In genomic region chr3:16846785-16847520, GRCm38 (mm10) we compare ENCODE assay signal across 17 mouse cellular contexts.
A peak's percentile ranks its signal among the peaks of the same experiment; 100 is the strongest.
DNase-seq lines count a peak whose midpoint lies in the region; ATAC-seq lines count a peak whose summit lies in the region.
"Had no signal": no experiment of that assay in that cellular context is flagged by ENCODE, and none has a peak within 500 bp of the region (broad histone marks: within the 10 kb centered on the region; RNA-seq: fewer than 3 reads in every experiment).

No protein-coding gene starts in this region.

- H3K4me1 ChIP-seq in hindbrain, embryonic 11.5 days (replicated peaks; ENCODE audit: control insufficient read depth, insufficient read depth, low read length): no peaks in the 10 kb centered on the region
- no peaks in the 10 kb centered on the region for H3K4me1 ChIP-seq in hindbrain, embryonic 16.5 days (ENCODE audit: control insufficient read depth, insufficient read depth, low read depth, low read length)
- 0 out of 2 replicates have a peak, but pooled peaks cover 8% of the 10 kb centered on the region for H3K4me1 ChIP-seq in hindbrain, embryonic 14.5 days (replicated peaks; ENCODE audit: control insufficient read depth, insufficient read depth, low read length)
- peaks cover 4% of the 10 kb centered on the region; the same call in 1 of the 2 replicates for H3K4me1 ChIP-seq in midbrain, embryonic 14.5 days (ENCODE audit: control insufficient read depth, insufficient read depth, low read length)

- H3K9ac ChIP-seq in hindbrain, embryonic 11.5 days (ENCODE audit: low read depth, low read length): no peak overlapping the region
- H3K9ac ChIP-seq in hindbrain, embryonic 16.5 days (ENCODE audit: low read depth, low read length): no peak overlapping the region
- H3K9ac ChIP-seq in hindbrain, embryonic 14.5 days: no peak overlapping the region
- H3K9ac ChIP-seq in midbrain, embryonic 14.5 days (replicated peaks; ENCODE audit: low read length): no peak overlapping the region
- H3K9ac ChIP-seq: lung, embryonic 14.5 days had no signal

- 22% methylated on average over 4 of the region's 4 CpGs for WGBS in hindbrain, embryonic 11.5 days
- WGBS in hindbrain, embryonic 16.5 days: 22% methylated on average over 4 of the region's 4 CpGs
- WGBS in hindbrain, embryonic 14.5 days: 25% methylated on average over 4 of the region's 4 CpGs
- 10% methylated on average over 4 of the region's 4 CpGs for WGBS in midbrain, embryonic 14.5 days

- peak overlapping the region; percentile 80 for H3K27ac ChIP-seq in hindbrain, embryonic 11.5 days (ENCODE audit: low read depth, low read length)
- H3K27ac ChIP-seq in hindbrain, embryonic 16.5 days (ENCODE audit: low read depth, low read length): no peak overlapping the region
- H3K27ac ChIP-seq in hindbrain, embryonic 14.5 days: peak overlapping the region; percentile 75
- peak overlapping the region; percentile 63 for H3K27ac ChIP-seq in midbrain, embryonic 14.5 days (replicated peaks; ENCODE audit: low read depth, low read length)

- intact Hi-C loops in left cerebral cortex, postnatal 36 days (cut with DNase I): no loop called here

- peak; percentile 91 for ATAC-seq in hindbrain, embryonic 11.5 days (ENCODE audit: low FRiP score)
- ATAC-seq in hindbrain, embryonic 16.5 days: no peak
- ATAC-seq in hindbrain, embryonic 14.5 days (ENCODE audit: low FRiP score): peak; percentile 37; the same call in 1 of the 2 replicates
- no peak for ATAC-seq in midbrain, embryonic 14.5 days (ENCODE audit: low FRiP score, low TSS enrichment)
- ATAC-seq: intestine, postnatal 0 days had no signal

- H3K4me2 ChIP-seq in hindbrain, embryonic 11.5 days (replicated peaks; ENCODE audit: low read depth, low read length): no peak overlapping the region
- no peak overlapping the region for H3K4me2 ChIP-seq in hindbrain, embryonic 16.5 days (ENCODE audit: low read length)
- no peak overlapping the region for H3K4me2 ChIP-seq in hindbrain, embryonic 14.5 days (replicated peaks)
- H3K4me2 ChIP-seq in midbrain, embryonic 14.5 days (ENCODE audit: low read length): no peak overlapping the region
- H3K4me2 ChIP-seq: lung, embryonic 14.5 days had no signal

- no peaks in the 10 kb centered on the region for H3K36me3 ChIP-seq in hindbrain, embryonic 11.5 days (ENCODE audit: control insufficient read depth, insufficient read depth, low read length)
- H3K36me3 ChIP-seq in hindbrain, embryonic 16.5 days (ENCODE audit: control insufficient read depth, insufficient read depth, low read length): no peaks in the 10 kb centered on the region
- no peaks in the 10 kb centered on the region for H3K36me3 ChIP-seq in hindbrain, embryonic 14.5 days (replicated peaks; ENCODE audit: control insufficient read depth, insufficient read depth)
- H3K36me3 ChIP-seq in midbrain, embryonic 14.5 days (ENCODE audit: control insufficient read depth, insufficient read depth, low read length): no peaks in the 10 kb centered on the region

- no peak overlapping the region for H3K4me3 ChIP-seq in hindbrain, embryonic 11.5 days (ENCODE audit: low read depth, low read length)
- no peak overlapping the region for H3K4me3 ChIP-seq in hindbrain, embryonic 16.5 days (ENCODE audit: low read length)
- H3K4me3 ChIP-seq in hindbrain, embryonic 14.5 days (replicated peaks; ENCODE audit: low read length): no peak overlapping the region
- H3K4me3 ChIP-seq in midbrain, embryonic 14.5 days (replicated peaks; ENCODE audit: low read depth, low read length): no peak overlapping the region

- peak; percentile 65 for DNase-seq in hindbrain, embryonic 11.5 days (ENCODE audit: low spot score)
- no peak for DNase-seq in hindbrain, embryonic 14.5 days (ENCODE audit: low spot score)
- no peak for DNase-seq in midbrain, embryonic 14.5 days
- DNase-seq in retina, embryonic 14.5 days (ENCODE audit: low spot score): peak; percentile 67
- DNase-seq in left cerebral cortex, postnatal 36 days (ENCODE audit: low spot score in 2 of 2): no peak
- no peak for DNase-seq in layer of hippocampus, postnatal 25 days (ENCODE audit: extremely low spot score in 1 of 2, low spot score in 1 of 2)
- no peak for DNase-seq in thymus, postnatal 14 days
- DNase-seq: adrenal gland, adult 8-10 months; B cell, adult 2 months; cerebellum, postnatal 14 days; heart, adult 18-20 months; kidney, postnatal 25 days; layer of hippocampus, postnatal 36 days; lung, embryonic 14.5 days; right cerebral cortex, postnatal 14 days had no signal

- H3K9me3 ChIP-seq in hindbrain, embryonic 11.5 days (ENCODE audit: control insufficient read depth, low read length): no peaks in the 10 kb centered on the region
- no peaks in the 10 kb centered on the region for H3K9me3 ChIP-seq in hindbrain, embryonic 16.5 days (ENCODE audit: control insufficient read depth, low read length)
- no peaks in the 10 kb centered on the region for H3K9me3 ChIP-seq in hindbrain, embryonic 14.5 days (ENCODE audit: control insufficient read depth, low read length)
- no peaks in the 10 kb centered on the region for H3K9me3 ChIP-seq in midbrain, embryonic 14.5 days (ENCODE audit: control insufficient read depth, low read length)

- no peaks in the 10 kb centered on the region for H3K27me3 ChIP-seq in hindbrain, embryonic 11.5 days (ENCODE audit: control insufficient read depth, insufficient read depth, low read length)
- no peaks in the 10 kb centered on the region for H3K27me3 ChIP-seq in hindbrain, embryonic 16.5 days (replicated peaks; ENCODE audit: control insufficient read depth, insufficient read depth, low read length)
- no peaks in the 10 kb centered on the region for H3K27me3 ChIP-seq in hindbrain, embryonic 14.5 days (ENCODE audit: control insufficient read depth, insufficient read depth, low read length)
- H3K27me3 ChIP-seq in midbrain, embryonic 14.5 days (ENCODE audit: control insufficient read depth, insufficient read depth, low read length): no peaks in the 10 kb centered on the region

Comparison
In these comparisons a context has a peak if more than half of its experiments do, and no peak if none do; other contexts are left out.
1. ATAC-seq: peak in hindbrain, embryonic 11.5 days (single experiment) and hindbrain, embryonic 14.5 days (single experiment); none in hindbrain, embryonic 16.5 days (single experiment) and midbrain, embryonic 14.5 days (single experiment).
2. DNase-seq: peak in hindbrain, embryonic 11.5 days (single experiment) and retina, embryonic 14.5 days (single experiment); none in hindbrain, embryonic 14.5 days (single experiment), midbrain, embryonic 14.5 days (single experiment), left cerebral cortex, postnatal 36 days (0 of 2), layer of hippocampus, postnatal 25 days (0 of 2) and thymus, postnatal 14 days (single experiment).